Mouse (Mus musculus): ENCODE results near the gene Trmu. TPM values are rescaled to one million over a fixed set of nuclear protein-coding genes. Genes with fewer than 3 reads are reported as not detected.
A peak's percentile ranks its signal among the peaks of the same experiment; 100 is the strongest.

Trmu gene
- polyA plus RNA-seq, 1 experiment from 2014 or later: 14.4 TPM

DNA sequence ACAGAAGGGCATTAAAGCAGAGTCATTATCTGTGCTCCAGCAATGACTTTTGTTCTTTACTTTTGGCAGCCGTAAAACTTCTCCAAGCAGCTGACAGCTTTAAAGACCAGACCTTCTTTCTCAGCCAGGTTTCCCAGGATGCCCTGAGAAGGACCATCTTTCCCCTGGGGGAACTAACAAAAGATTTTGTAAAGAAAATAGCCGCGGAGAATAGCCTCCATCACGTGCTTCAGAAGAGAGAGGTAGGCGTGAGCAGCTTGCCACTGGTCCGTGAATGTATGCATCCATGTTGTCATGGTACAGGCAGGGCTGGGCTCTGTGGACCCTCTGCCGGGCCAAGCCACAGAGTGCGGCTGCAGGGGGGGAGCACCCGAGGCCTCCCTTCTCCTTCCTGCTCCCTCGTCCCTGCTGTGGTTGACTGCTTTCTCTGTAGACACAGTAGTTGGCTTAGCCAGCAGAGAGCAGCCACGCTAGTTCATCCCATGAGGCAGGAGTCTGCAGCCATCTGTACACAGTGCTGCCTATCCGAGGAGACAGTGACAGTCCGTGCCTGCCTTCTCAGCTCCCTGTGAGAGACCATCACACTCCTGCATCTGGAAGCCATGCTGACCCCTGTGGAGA is 13.5 kb downstream of the Trmu start:
- peaks cover 67% of the 10 kb centered on the region for H3K36me3 ChIP-seq (ENCODE audit: control insufficient read depth, insufficient read depth)
- ATAC-seq: no peak
- no peak for TF ChIP-seq CTCF (IDR thresholded peaks at IDR 0.05; ENCODE audit: low read depth)

DNA sequence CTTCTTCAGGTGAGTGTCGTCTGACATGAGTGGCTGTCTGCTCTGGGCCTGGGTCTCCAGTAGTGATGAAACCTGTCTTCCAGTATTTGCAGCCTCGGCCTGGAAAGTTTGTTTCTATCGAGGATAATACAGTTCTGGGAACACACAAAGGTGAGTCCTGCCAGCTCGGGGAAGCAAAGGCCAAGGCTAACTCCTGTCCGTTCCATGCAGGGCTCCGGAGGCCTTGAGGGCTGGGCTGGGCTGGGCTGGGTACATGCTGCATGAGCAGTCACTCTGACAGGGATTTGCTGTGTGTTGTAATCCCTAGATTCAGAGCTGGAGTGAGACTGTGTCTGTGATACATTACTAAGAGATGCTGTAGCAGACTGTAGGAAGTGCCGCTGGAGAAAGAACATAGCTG is 14.8 kb downstream of the Trmu start:
- Histone ChIP-seq H3K4me2 (replicated peaks; ENCODE audit: low read depth) (no peak overlapping the region), H3K27ac (ENCODE audit: low read depth, low read length) (no peak overlapping the region), H3K9ac (ENCODE audit: low read depth, low read length) (no peak overlapping the region), H3K4me3 (ENCODE audit: low read depth, low read length) (no peak overlapping the region), H3K36me3 (ENCODE audit: control insufficient read depth, insufficient read depth) (peaks cover 68% of the 10 kb centered on the region), H3K4me1 (replicated peaks; ENCODE audit: control insufficient read depth, insufficient read depth, low read length) (no peaks in the 10 kb centered on the region), H3K27me3 (replicated peaks; ENCODE audit: control insufficient read depth, insufficient read depth, low read length) (no peaks in the 10 kb centered on the region), H3K9me3 (ENCODE audit: control insufficient read depth) (no peaks in the 10 kb centered on the region)
- no peak for TF ChIP-seq CTCF (IDR thresholded peaks at IDR 0.05; ENCODE audit: low read depth)
- WGBS: 90% methylated on average over 7 of the region's 7 CpGs
- no peak for ATAC-seq

More for the DNA sequence above, 13.5 kb downstream of the Trmu start:
- Histone ChIP-seq H3K9me3 (ENCODE audit: control insufficient read depth) (no peaks in the 10 kb centered on the region), H3K4me3 (ENCODE audit: low read depth, low read length) (no peak overlapping the region), H3K27ac (ENCODE audit: low read depth, low read length) (no peak overlapping the region), H3K4me1 (replicated peaks; ENCODE audit: control insufficient read depth, insufficient read depth, low read length) (no peaks in the 10 kb centered on the region), H3K27me3 (replicated peaks; ENCODE audit: control insufficient read depth, insufficient read depth, low read length) (no peaks in the 10 kb centered on the region), H3K4me2 (replicated peaks; ENCODE audit: low read depth) (no peak overlapping the region), H3K9ac (ENCODE audit: low read depth, low read length) (no peak overlapping the region)
- 84% methylated on average over 13 of the region's 13 CpGs for WGBS

DNA sequence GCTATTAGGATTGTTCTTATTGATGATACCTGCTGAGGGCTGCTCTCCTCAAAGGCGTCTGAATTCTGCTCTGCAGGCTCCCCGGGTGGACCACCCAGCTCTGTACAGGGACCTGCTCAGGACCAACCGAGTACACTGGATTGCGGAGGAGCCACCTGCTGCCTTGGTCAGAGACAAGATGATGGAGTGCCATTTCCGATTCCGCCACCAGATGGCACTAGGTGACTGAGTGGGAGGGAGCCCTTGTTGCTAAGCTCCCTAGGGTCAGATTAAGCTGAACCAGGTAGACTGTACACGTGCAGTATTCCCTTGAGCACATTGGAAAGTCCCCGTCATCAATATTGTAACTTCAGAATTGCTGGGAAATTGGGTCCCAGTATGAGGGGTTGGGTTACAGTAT is 17.2 kb downstream of the Trmu start:
- Histone ChIP-seq H3K27me3 (replicated peaks; ENCODE audit: control insufficient read depth, insufficient read depth, low read length) (no peaks in the 10 kb centered on the region), H3K4me3 (ENCODE audit: low read depth, low read length) (no peak overlapping the region), H3K27ac (ENCODE audit: low read depth, low read length) (no peak overlapping the region), H3K9me3 (ENCODE audit: control insufficient read depth) (no peaks in the 10 kb centered on the region), H3K4me2 (replicated peaks; ENCODE audit: low read depth) (no peak overlapping the region), H3K36me3 (ENCODE audit: control insufficient read depth, insufficient read depth) (peaks cover 54% of the 10 kb centered on the region), H3K4me1 (replicated peaks; ENCODE audit: control insufficient read depth, insufficient read depth, low read length) (no peaks in the 10 kb centered on the region), H3K9ac (ENCODE audit: low read depth, low read length) (no peak overlapping the region)
- peak; percentile 97 for TF ChIP-seq CTCF (IDR thresholded peaks at IDR 0.05; ENCODE audit: low read depth)
- WGBS: 15% methylated on average over 8 of the region's 8 CpGs
- ATAC-seq: no peak

DNA sequence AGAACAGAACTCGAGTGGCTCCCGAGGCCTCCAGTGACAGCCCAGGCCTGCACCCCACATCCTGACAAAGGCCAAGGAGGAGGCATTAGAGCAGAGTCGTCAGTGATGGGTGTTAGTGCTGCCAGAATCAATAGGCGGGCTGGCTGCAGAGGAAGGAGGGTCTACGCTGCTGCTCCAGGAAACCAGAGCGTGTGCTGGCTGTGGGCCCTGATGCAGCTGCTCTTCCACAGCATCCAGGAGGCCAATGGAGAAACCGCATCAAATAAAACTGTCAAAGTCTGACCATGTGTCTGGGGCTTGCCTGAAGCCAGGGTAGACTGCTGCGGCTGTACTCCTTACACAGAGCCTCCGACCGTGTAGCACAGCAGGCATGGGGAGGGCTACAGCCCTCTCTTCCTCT is 18.0 kb downstream of the Trmu start:
- no peak for TF ChIP-seq CTCF (IDR thresholded peaks at IDR 0.05; ENCODE audit: low read depth)
- H3K4me2 ChIP-seq (replicated peaks; ENCODE audit: low read depth): no peak overlapping the region
- no peak overlapping the region for H3K27ac ChIP-seq (ENCODE audit: low read depth, low read length)
- H3K4me3 ChIP-seq (ENCODE audit: low read depth, low read length): no peak overlapping the region
- no peaks in the 10 kb centered on the region for H3K27me3 ChIP-seq (replicated peaks; ENCODE audit: control insufficient read depth, insufficient read depth, low read length)
- H3K9me3 ChIP-seq (ENCODE audit: control insufficient read depth): no peaks in the 10 kb centered on the region
- no peak overlapping the region for H3K9ac ChIP-seq (ENCODE audit: low read depth, low read length)
- WGBS: 89% methylated on average over 10 of the region's 10 CpGs
- no peak for ATAC-seq
- H3K4me1 ChIP-seq (replicated peaks; ENCODE audit: control insufficient read depth, insufficient read depth, low read length): no peaks in the 10 kb centered on the region
- peaks cover 47% of the 10 kb centered on the region for H3K36me3 ChIP-seq (ENCODE audit: control insufficient read depth, insufficient read depth)

DNA sequence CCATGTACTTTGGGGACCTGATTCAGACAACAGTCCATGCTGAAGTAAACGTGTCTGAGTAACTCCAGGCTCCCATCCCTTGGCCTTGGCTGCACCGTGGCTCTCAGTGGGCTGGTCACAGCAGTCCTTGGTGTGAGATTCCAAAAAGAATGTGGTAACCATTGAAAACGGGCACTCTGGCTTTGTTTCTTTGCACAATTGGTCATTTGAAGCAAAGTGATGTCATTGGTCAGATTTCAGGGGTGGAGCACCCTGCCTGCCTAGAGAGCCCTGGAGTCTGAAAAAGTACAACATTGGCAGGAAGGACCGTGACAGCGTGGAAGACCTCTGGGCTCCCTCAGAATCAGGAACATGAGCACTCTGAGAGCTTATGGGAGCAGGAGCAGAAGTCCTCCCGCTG is 20.3 kb downstream of the Trmu start:
- ATAC-seq: no peak
- no peaks in the 10 kb centered on the region for H3K27me3 ChIP-seq (replicated peaks; ENCODE audit: control insufficient read depth, insufficient read depth, low read length)
- H3K4me3 ChIP-seq (ENCODE audit: low read depth, low read length): no peak overlapping the region
- peaks cover 26% of the 10 kb centered on the region for H3K36me3 ChIP-seq (ENCODE audit: control insufficient read depth, insufficient read depth)
- no peak for TF ChIP-seq CTCF (IDR thresholded peaks at IDR 0.05; ENCODE audit: low read depth)
- no peaks in the 10 kb centered on the region for H3K4me1 ChIP-seq (replicated peaks; ENCODE audit: control insufficient read depth, insufficient read depth, low read length)
- H3K9me3 ChIP-seq (ENCODE audit: control insufficient read depth): no peaks in the 10 kb centered on the region
- H3K9ac ChIP-seq (ENCODE audit: low read depth, low read length): no peak overlapping the region
- no peak overlapping the region for H3K27ac ChIP-seq (ENCODE audit: low read depth, low read length)
- H3K4me2 ChIP-seq (replicated peaks; ENCODE audit: low read depth): no peak overlapping the region
- 80% methylated on average over 6 of the region's 6 CpGs for WGBS

DNA sequence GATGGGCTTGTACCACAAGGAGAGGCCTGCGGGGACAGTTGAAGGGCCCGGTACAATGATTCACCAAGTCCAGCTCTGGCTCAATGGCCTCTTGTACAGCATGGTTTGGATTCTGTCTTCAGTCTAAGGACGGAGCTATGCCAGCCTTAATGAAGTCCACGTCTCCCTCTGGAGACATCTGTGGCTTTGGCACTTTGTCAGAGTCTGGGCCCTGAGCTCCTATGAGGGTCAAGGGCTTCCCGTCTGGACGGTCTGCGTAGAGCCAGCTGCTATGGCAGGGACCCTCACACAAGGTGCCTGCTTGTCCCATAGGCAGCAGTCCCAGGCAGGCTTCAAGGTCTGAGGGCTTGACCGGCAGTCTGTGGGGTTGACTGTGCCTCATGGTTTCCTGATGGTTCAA is 21.2 kb downstream of the Trmu start:
- 74% methylated on average over 8 of the region's 8 CpGs for WGBS
- H3K27ac ChIP-seq (ENCODE audit: low read depth, low read length): no peak overlapping the region
- no peak overlapping the region for H3K9ac ChIP-seq (ENCODE audit: low read depth, low read length)
- TF ChIP-seq CTCF (IDR thresholded peaks at IDR 0.05; ENCODE audit: low read depth): no peak
- no peaks in the 10 kb centered on the region for H3K9me3 ChIP-seq (ENCODE audit: control insufficient read depth)
- H3K27me3 ChIP-seq (replicated peaks; ENCODE audit: control insufficient read depth, insufficient read depth, low read length): no peaks in the 10 kb centered on the region
- no peak overlapping the region for H3K4me2 ChIP-seq (replicated peaks; ENCODE audit: low read depth)
- no peak for ATAC-seq
- no peaks in the 10 kb centered on the region for H3K4me1 ChIP-seq (replicated peaks; ENCODE audit: control insufficient read depth, insufficient read depth, low read length)
- peaks cover 17% of the 10 kb centered on the region for H3K36me3 ChIP-seq (ENCODE audit: control insufficient read depth, insufficient read depth)
- no peak overlapping the region for H3K4me3 ChIP-seq (ENCODE audit: low read depth, low read length)

DNA sequence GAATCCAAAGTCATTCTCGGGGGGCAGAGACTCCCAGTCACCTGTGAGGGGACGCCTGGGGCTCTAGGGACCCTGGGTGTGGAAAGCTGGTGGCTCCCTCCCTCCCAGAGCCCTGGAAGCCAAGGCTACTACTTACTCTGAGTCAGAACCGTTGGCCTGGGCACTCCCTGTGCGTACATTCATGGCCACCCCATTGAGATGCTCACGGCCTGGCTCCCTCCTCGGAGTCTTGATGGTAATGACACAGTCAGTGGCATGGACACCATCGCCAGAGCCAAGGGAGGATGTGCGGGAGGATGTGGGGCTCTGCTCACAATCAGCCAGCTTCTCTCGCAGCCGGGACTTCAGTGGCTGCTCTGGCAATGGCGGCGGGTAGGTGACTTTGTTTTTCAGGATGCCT is 21.7 kb downstream of the Trmu start:
- TF ChIP-seq CTCF (IDR thresholded peaks at IDR 0.05; ENCODE audit: low read depth): no peak
- WGBS: 85% methylated on average over 12 of the region's 12 CpGs
- Histone ChIP-seq H3K9ac (ENCODE audit: low read depth, low read length) (no peak overlapping the region), H3K27ac (ENCODE audit: low read depth, low read length) (no peak overlapping the region), H3K4me2 (replicated peaks; ENCODE audit: low read depth) (no peak overlapping the region), H3K9me3 (ENCODE audit: control insufficient read depth) (no peaks in the 10 kb centered on the region), H3K4me1 (replicated peaks; ENCODE audit: control insufficient read depth, insufficient read depth, low read length) (no peaks in the 10 kb centered on the region), H3K36me3 (ENCODE audit: control insufficient read depth, insufficient read depth) (peaks cover 17% of the 10 kb centered on the region), H3K4me3 (ENCODE audit: low read depth, low read length) (no peak overlapping the region), H3K27me3 (replicated peaks; ENCODE audit: control insufficient read depth, insufficient read depth, low read length) (no peaks in the 10 kb centered on the region)
- ATAC-seq: no peak

All from intestine, postnatal 0 days (tissue).